Mouse (Mus musculus): ENCODE measurements around the gene Furin.

DNA sequence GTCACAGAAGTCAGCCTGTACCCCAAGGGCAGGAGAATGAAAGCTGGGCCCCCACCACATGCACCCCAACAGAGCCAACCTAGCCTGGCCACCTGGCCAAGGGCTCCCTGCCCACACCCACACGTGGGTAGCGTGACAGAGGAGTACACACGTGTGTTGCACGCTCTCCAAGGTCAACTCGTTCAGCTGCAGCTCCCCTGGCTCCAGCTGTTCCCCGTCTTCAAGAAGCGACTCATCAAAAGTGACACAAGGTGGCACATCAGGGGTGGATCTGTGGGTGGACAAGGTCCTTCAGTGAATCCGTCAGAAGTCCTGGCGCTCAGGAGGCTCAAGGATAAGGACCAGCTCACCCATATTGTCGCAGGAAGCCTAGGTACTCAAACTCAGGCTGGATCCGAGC is 22.3 kb downstream of the Furin start:
- TF ChIP-seq CTCF (IDR thresholded peaks at IDR 0.05; ENCODE audit: low read depth, low read length) = no peak
- no peak for TF ChIP-seq GATA2 (IDR thresholded peaks at IDR 0.05; ENCODE audit: borderline replicate concordance, low read depth, low read length)
- no peak for TF ChIP-seq GATA1 (IDR thresholded peaks at IDR 0.05; ENCODE audit: borderline replicate concordance, low read length)
- TF ChIP-seq POLR2AphosphoS5 (IDR thresholded peaks at IDR 0.05; ENCODE audit: insufficient replicate concordance, low read depth, low read length) = no peak
- TF ChIP-seq TAL1 (conservative IDR thresholded peaks at IDR 0.05; ENCODE audit: low read depth, low read length) = no peak
